Comparison of ENCODE assay signal across 23 mouse cellular contexts in genomic region chr9:114385160-114385559, GRCm38 (mm10). TPM values are rescaled to one million over a fixed set of nuclear protein-coding genes. Genes with fewer than 3 reads are reported as not detected.
"Had no signal": no experiment of that assay in that cellular context is flagged by ENCODE, and none has a peak within 500 bp of the region (broad histone marks: within the 10 kb centered on the region; RNA-seq: fewer than 3 reads in every experiment).

No protein-coding gene starts in this region.

- ATAC-seq: inflammation-experienced regulatory T-cells, adult 6 months; liver, postnatal 0 days; lung, postnatal 0 days; midbrain, embryonic 15.5 days had no signal

- DNase-seq: left cerebral cortex, postnatal 4 days; liver, postnatal 0 days; lung, embryonic 14.5 days; right cerebral cortex, adult 18-20 months; right cerebral cortex, postnatal 14 days; right cerebral cortex, postnatal 4 days; thymus, adult 2 months; thymus, postnatal 14 days; thymus, postnatal 4 days had no signal

- H3K27ac ChIP-seq: kidney, postnatal 0 days; limb, embryonic 12.5 days; limb, embryonic 15.5 days; liver, embryonic 14.5 days; macrophage; midbrain, embryonic 12.5 days; midbrain, embryonic 15.5 days; neural tube, embryonic 12.5 days; neural tube, embryonic 15.5 days; stomach, postnatal 0 days had no signal

- H3K9me3 ChIP-seq: limb, embryonic 12.5 days; limb, embryonic 15.5 days; midbrain, embryonic 12.5 days; midbrain, embryonic 15.5 days; neural tube, embryonic 15.5 days had no signal

- H3K27me3 ChIP-seq: limb, embryonic 12.5 days; limb, embryonic 15.5 days; midbrain, embryonic 12.5 days; midbrain, embryonic 15.5 days; neural tube, embryonic 12.5 days; neural tube, embryonic 15.5 days had no signal

- H3K9ac ChIP-seq: limb, embryonic 12.5 days; limb, embryonic 15.5 days; liver, embryonic 14.5 days; liver, postnatal 0 days; lung, embryonic 14.5 days; midbrain, embryonic 12.5 days; midbrain, embryonic 15.5 days; neural tube, embryonic 12.5 days; neural tube, embryonic 15.5 days had no signal

- H3K4me1 ChIP-seq: midbrain, embryonic 12.5 days; midbrain, embryonic 15.5 days; neural tube, embryonic 12.5 days had no signal

- H3K4me3 ChIP-seq: limb, embryonic 12.5 days; limb, embryonic 15.5 days; midbrain, embryonic 12.5 days; midbrain, embryonic 15.5 days; neural tube, embryonic 12.5 days; neural tube, embryonic 15.5 days had no signal

- H3K4me2 ChIP-seq: limb, embryonic 12.5 days; limb, embryonic 15.5 days; liver, embryonic 11.5 days; lung, embryonic 14.5 days; midbrain, embryonic 12.5 days; midbrain, embryonic 15.5 days; neural tube, embryonic 12.5 days; neural tube, embryonic 15.5 days had no signal

- H3K36me3 ChIP-seq: midbrain, embryonic 12.5 days; midbrain, embryonic 15.5 days; neural tube, embryonic 12.5 days had no signal

RNA-seq across cellular contexts. Expression of gene Bcl2a1c, which starts 55.2 kb away (rescaled TPM):
- polyA plus RNA-seq: limb, embryonic 12.5 days; limb, embryonic 15.5 days; liver, embryonic 11.5 days; liver, embryonic 14.5 days; liver, postnatal 0 days; lung, embryonic 14.5 days; midbrain, embryonic 12.5 days; midbrain, embryonic 15.5 days; neural tube, embryonic 12.5 days; neural tube, embryonic 15.5 days; stomach, embryonic 14.5 days; stomach, postnatal 0 days; thymus, adult 2 months had no signal
